Mouse (Mus musculus) midbrain, embryonic 13.5 days (tissue): Measurements from ENCODE around the gene Tmprss4. TPM values are rescaled to one million over a fixed set of nuclear protein-coding genes. Genes with fewer than 3 reads are reported as not detected.

Experiments
- ATAC-seq: fragments of 200-750 bp; cut with Nextera tagmentation; 2 replicates; pipeline ENCODE4 v1.8.0; 2017; ENCODE audit warnings: mild to moderate bottlenecking, moderate TSS enrichment, moderate library complexity
- H3K27ac ChIP-seq: fragments of 300-500 bp; sonication (generic); 2 replicates; pipeline ENCODE4 v1.5.1; 2015; ENCODE audit warnings: inconsistent platforms, mild to moderate bottlenecking, moderate library complexity
- H3K27me3 ChIP-seq: fragments of 300-500 bp; sonication (generic); 2 replicates; pipeline ENCODE4 v1.6.1; 2015; ENCODE audit warnings: mild to moderate bottlenecking, inconsistent platforms
- H3K36me3 ChIP-seq: fragments of 300-500 bp; sonication (generic); 2 replicates; pipeline ENCODE4 v1.6.1; 2015; ENCODE audit warnings: mild to moderate bottlenecking, inconsistent platforms
- H3K4me1 ChIP-seq: fragments of 300-500 bp; sonication (generic); replicated peaks from 2 replicates; pipeline ENCODE4 v1.6.1; 2015; ENCODE audit warnings: inconsistent platforms
- H3K4me2 ChIP-seq: fragments of 300-500 bp; sonication (generic); replicated peaks from 2 replicates; pipeline ENCODE4 v1.6.1; 2015; ENCODE audit warnings: moderate library complexity, mild to moderate bottlenecking, inconsistent platforms
- H3K4me3 ChIP-seq: fragments of 300-500 bp; sonication (generic); replicated peaks from 2 replicates; pipeline ENCODE4 v1.5.1; 2015; ENCODE audit warnings: mild to moderate bottlenecking, inconsistent platforms
- H3K9ac ChIP-seq: fragments of 300-500 bp; sonication (generic); replicated peaks from 2 replicates; pipeline ENCODE4 v1.6.1; 2015; ENCODE audit warnings: mild to moderate bottlenecking, inconsistent platforms
- H3K9me3 ChIP-seq: fragments of 300-500 bp; sonication (generic); 2 replicates; pipeline ENCODE4 v1.6.1; 2016; ENCODE audit warnings: mild to moderate bottlenecking, inconsistent platforms
- WGBS: fragments of 180-500 bp; shearing (Covaris S2); methylation state at CpG from one replicate; pipeline ENCODE4 v1.1.7; 2015; 5-methylcytosine and 5-hydroxymethylcytosine counted together
- polyA plus RNA-seq: library from polyadenylated mRNA; unstranded; fragments of >200 nt; fragmentation: Nextera tagmentation; extraction: Ambion mirVana; gene quantifications from 2 replicates; pipeline ENCODE4 v1.2.1, GENCODE M21; 2015

Tmprss4 gene
- polyA plus RNA-seq, 1 experiment from 2014 or later, result not detected

GRCm38 (mm10) chr9:45189661-45190174, 14.2 kb downstream of the Tmprss4 start:
- ATAC-seq, result no peak

GRCm38 (mm10) chr9:45188570-45189563, 15.0 kb downstream of the Tmprss4 start:
- 91% methylated on average over 10 of the region's 10 CpGs for WGBS
- H3K9me3 ChIP-seq, result no peaks in the 10 kb centered on the region
- ATAC-seq, result no peak

More at GRCm38 (mm10) chr9:45189661-45190174, 14.2 kb downstream of the Tmprss4 start:
- H3K9me3 ChIP-seq, result no peaks in the 10 kb centered on the region
- no peak overlapping the region for H3K9ac ChIP-seq
- no peak overlapping the region for H3K4me3 ChIP-seq
- H3K27ac ChIP-seq, result no peak overlapping the region
- no peak overlapping the region for H3K4me2 ChIP-seq
- H3K36me3 ChIP-seq, result no peaks in the 10 kb centered on the region
- 92% methylated on average over 4 of the region's 4 CpGs for WGBS
- no peaks in the 10 kb centered on the region for H3K4me1 ChIP-seq
- H3K27me3 ChIP-seq, result no peaks in the 10 kb centered on the region

GRCm38 (mm10) chr9:45185250-45185649, 18.6 kb downstream of the Tmprss4 start:
- no peak overlapping the region for H3K4me2 ChIP-seq
- ATAC-seq, result no peak
- no peaks in the 10 kb centered on the region for H3K27me3 ChIP-seq
- no peaks in the 10 kb centered on the region for H3K9me3 ChIP-seq
- H3K9ac ChIP-seq, result no peak overlapping the region; the same call in 1 of the 2 replicates
- H3K27ac ChIP-seq, result no peak overlapping the region
- H3K4me3 ChIP-seq, result no peak overlapping the region
- 79% methylated on average over 4 of the region's 4 CpGs for WGBS
- H3K36me3 ChIP-seq, result no peaks in the 10 kb centered on the region
- H3K4me1 ChIP-seq, result no peaks in the 10 kb centered on the region

More at GRCm38 (mm10) chr9:45188570-45189563, 15.0 kb downstream of the Tmprss4 start:
- Histone ChIP-seq H3K4me2 (no peak overlapping the region), H3K9ac (no peak overlapping the region), H3K27me3 (no peaks in the 10 kb centered on the region), H3K27ac (no peak overlapping the region), H3K36me3 (no peaks in the 10 kb centered on the region), H3K4me1 (no peaks in the 10 kb centered on the region), H3K4me3 (no peak overlapping the region)

- no peak for ATAC-seq
These were observed 20.6 kb downstream of the Tmprss4 start for GRCm38 (mm10) chr9:45183266-45183665.

GRCm38 (mm10) chr9:45182521-45182920, 21.4 kb downstream of the Tmprss4 start:
- 56% methylated on average over 3 of the region's 3 CpGs for WGBS
- Histone ChIP-seq H3K9ac (0 out of 2 replicates have a peak overlapping the region, but pooled peaks have one; percentile 23), H3K4me3 (no peak overlapping the region), H3K27me3 (no peaks in the 10 kb centered on the region), H3K27ac (no peak overlapping the region), H3K4me2 (no peak overlapping the region), H3K4me1 (no peaks in the 10 kb centered on the region), H3K9me3 (no peaks in the 10 kb centered on the region), H3K36me3 (no peaks in the 10 kb centered on the region)
- ATAC-seq, result no peak

More at GRCm38 (mm10) chr9:45183266-45183665, 20.6 kb downstream of the Tmprss4 start:
- 90% methylated on average over 6 of the region's 6 CpGs for WGBS
- H3K27ac ChIP-seq, result no peak overlapping the region
- no peak overlapping the region for H3K9ac ChIP-seq
- no peak overlapping the region for H3K4me3 ChIP-seq
- H3K4me2 ChIP-seq, result no peak overlapping the region
- H3K4me1 ChIP-seq, result no peaks in the 10 kb centered on the region
- no peaks in the 10 kb centered on the region for H3K36me3 ChIP-seq
- no peaks in the 10 kb centered on the region for H3K27me3 ChIP-seq
- H3K9me3 ChIP-seq, result no peaks in the 10 kb centered on the region

GRCm38 (mm10) chr9:45181770-45182169, 22.1 kb downstream of the Tmprss4 start, which contains the start of gene BC049352:
TSS of gene BC049352 (plus strand) at chr9:45182007.
- no peak for ATAC-seq
- 37% methylated on average over 2 of the region's 2 CpGs for WGBS
- H3K36me3 ChIP-seq, result no peaks in the 10 kb centered on the region
- 0 out of 2 replicates have a peak within 1 kb of the TSS, but pooled peaks have one; percentile 23 for H3K9ac ChIP-seq
- no peak within 1 kb of the TSS for H3K27ac ChIP-seq
- H3K9me3 ChIP-seq, result no peaks in the 10 kb centered on the region
- no peak within 1 kb of the TSS for H3K4me2 ChIP-seq
- H3K4me1 ChIP-seq, result no peaks in the 10 kb centered on the region
- no peaks in the 10 kb centered on the region for H3K27me3 ChIP-seq
- no peak within 1 kb of the TSS for H3K4me3 ChIP-seq

- WGBS, result 87% methylated on average over 5 of the region's 5 CpGs
These were observed 24.6 kb downstream of the Tmprss4 start for GRCm38 (mm10) chr9:45179282-45179681.

GRCm38 (mm10) chr9:45173475-45173874, 30.4 kb downstream of the Tmprss4 start:
- no peaks in the 10 kb centered on the region for H3K4me1 ChIP-seq
- no peak for ATAC-seq
- no peaks in the 10 kb centered on the region for H3K27me3 ChIP-seq
- H3K9ac ChIP-seq, result no peak overlapping the region
- no peak overlapping the region for H3K4me3 ChIP-seq
- no peaks in the 10 kb centered on the region for H3K9me3 ChIP-seq
- WGBS, result 74% methylated on average over 3 of the region's 3 CpGs
- H3K4me2 ChIP-seq, result no peak overlapping the region
- no peaks in the 10 kb centered on the region for H3K36me3 ChIP-seq
- H3K27ac ChIP-seq, result no peak overlapping the region

More at GRCm38 (mm10) chr9:45179282-45179681, 24.6 kb downstream of the Tmprss4 start:
- ATAC-seq, result no peak
- Histone ChIP-seq H3K27me3 (no peaks in the 10 kb centered on the region), H3K4me3 (no peak overlapping the region), H3K9ac (no peak overlapping the region), H3K36me3 (no peaks in the 10 kb centered on the region), H3K9me3 (no peaks in the 10 kb centered on the region), H3K27ac (no peak overlapping the region), H3K4me2 (no peak overlapping the region), H3K4me1 (no peaks in the 10 kb centered on the region)

GRCm38 (mm10) chr9:45171073-45171610, 32.8 kb downstream of the Tmprss4 start:
- Histone ChIP-seq H3K9ac (no peak overlapping the region), H3K4me1 (no peaks in the 10 kb centered on the region), H3K27ac (no peak overlapping the region), H3K36me3 (no peaks in the 10 kb centered on the region), H3K27me3 (no peaks in the 10 kb centered on the region), H3K4me2 (no peak overlapping the region), H3K4me3 (no peak overlapping the region), H3K9me3 (no peaks in the 10 kb centered on the region)
- 82% methylated on average over 1 of the region's 1 CpGs for WGBS
- ATAC-seq, result no peak

GRCm38 (mm10) chr9:45170150-45170549, 33.7 kb downstream of the Tmprss4 start:
- ATAC-seq, result no peak
- no peaks in the 10 kb centered on the region for H3K4me1 ChIP-seq
- no peaks in the 10 kb centered on the region for H3K36me3 ChIP-seq
- no peaks in the 10 kb centered on the region for H3K27me3 ChIP-seq
- H3K4me3 ChIP-seq, result no peak overlapping the region
- H3K9ac ChIP-seq, result no peak overlapping the region
- no peak overlapping the region for H3K27ac ChIP-seq
- H3K4me2 ChIP-seq, result no peak overlapping the region
- no peaks in the 10 kb centered on the region for H3K9me3 ChIP-seq
- WGBS, result 88% methylated on average over 5 of the region's 5 CpGs

- ATAC-seq, result no peak
- no peaks in the 10 kb centered on the region for H3K9me3 ChIP-seq
- 82% methylated on average over 5 of the region's 5 CpGs for WGBS
- no peaks in the 10 kb centered on the region for H3K4me1 ChIP-seq
- no peak overlapping the region for H3K4me3 ChIP-seq
- no peak overlapping the region for H3K9ac ChIP-seq
- H3K27me3 ChIP-seq, result no peaks in the 10 kb centered on the region
- H3K36me3 ChIP-seq, result no peaks in the 10 kb centered on the region
- H3K4me2 ChIP-seq, result no peak overlapping the region
- no peak overlapping the region for H3K27ac ChIP-seq
These were observed 36.0 kb downstream of the Tmprss4 start for GRCm38 (mm10) chr9:45167903-45168302.

GRCm38 (mm10) chr9:45153361-45153760, 50.5 kb downstream of the Tmprss4 start:
- H3K4me1 ChIP-seq, result no peaks in the 10 kb centered on the region
- ATAC-seq, result no peak
- no peaks in the 10 kb centered on the region for H3K36me3 ChIP-seq
- peaks cover 25% of the 10 kb centered on the region for H3K27me3 ChIP-seq
- no peak overlapping the region for H3K4me2 ChIP-seq
- no peak overlapping the region for H3K27ac ChIP-seq
- no peak overlapping the region for H3K9ac ChIP-seq
- WGBS, result 78% methylated on average over 7 of the region's 7 CpGs
- no peak overlapping the region for H3K4me3 ChIP-seq
- no peaks in the 10 kb centered on the region for H3K9me3 ChIP-seq
